Mouse (Mus musculus) layer of hippocampus, adult 2 months (tissue): ENCODE measurements at regions not wholly inside any gene's neighbourhood (a gene's known extent, or its start where the extent isn't known, plus 50 kb on each side); places are given as distances from the start of the nearest gene placed in this dataset.

Experiments used
- DNase-seq, 2 experiments: peaks; one replicate each; pipeline ENCODE4 v3.0.0; 2022; ENCODE audit warnings: low spot score in 2 of 2
- H3K27ac ChIP-seq: fragments of 200-600 bp; 2 replicates; pipeline ENCODE4 v1.8.1; 2022
- H3K4me3 ChIP-seq: fragments of 200-600 bp; 2 replicates; pipeline ENCODE4 v1.8.1; 2022; ENCODE audit warnings: mild to moderate bottlenecking
- CTCF ChIP-seq: fragments of 200-600 bp; conservative IDR thresholded peaks from 2 replicates; pipeline ENCODE4 v1.8.1; 2022; ENCODE audit warnings: antibody characterized with exemption, mild to moderate bottlenecking, moderate library complexity

DNA sequence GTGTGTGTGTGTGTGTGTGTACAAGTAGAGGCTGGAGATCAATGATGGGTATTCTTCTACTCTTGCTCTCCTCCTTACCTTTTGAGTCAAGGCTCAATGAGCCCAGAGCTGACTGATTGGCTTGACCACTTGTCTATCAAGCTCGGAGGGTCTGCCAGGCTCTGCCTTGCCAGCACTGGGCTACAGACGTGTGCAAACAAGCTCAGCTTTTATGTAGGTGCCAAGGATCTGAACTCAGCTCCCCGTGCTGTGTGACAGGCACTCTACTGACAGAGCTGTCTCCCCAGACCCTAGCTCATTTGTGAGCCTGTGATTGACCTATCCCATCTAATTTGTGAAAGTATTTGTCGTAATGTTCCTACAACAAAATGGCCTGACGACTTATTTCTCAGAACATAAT, 54.2 kb upstream of the Cdc42bpa start:
- Histone ChIP-seq H3K4me3 (no peak overlapping the region), H3K27ac (no peak overlapping the region)
- DNase-seq: no peak
- TF ChIP-seq CTCF: no peak

GRCm38 (mm10) chr1:179892711-179893110, 67.6 kb upstream of the Cdc42bpa start:
- no peak overlapping the region for H3K4me3 ChIP-seq
- H3K27ac ChIP-seq: no peak overlapping the region
- DNase-seq: no peak
- no peak for TF ChIP-seq CTCF

- TF ChIP-seq CTCF: no peak
- DNase-seq: no peak
- H3K4me3 ChIP-seq: no peak overlapping the region
- no peak overlapping the region for H3K27ac ChIP-seq
Observed at GRCm38 (mm10) chr1:179887921-179888320, 72.4 kb upstream of the Cdc42bpa start.

DNA sequence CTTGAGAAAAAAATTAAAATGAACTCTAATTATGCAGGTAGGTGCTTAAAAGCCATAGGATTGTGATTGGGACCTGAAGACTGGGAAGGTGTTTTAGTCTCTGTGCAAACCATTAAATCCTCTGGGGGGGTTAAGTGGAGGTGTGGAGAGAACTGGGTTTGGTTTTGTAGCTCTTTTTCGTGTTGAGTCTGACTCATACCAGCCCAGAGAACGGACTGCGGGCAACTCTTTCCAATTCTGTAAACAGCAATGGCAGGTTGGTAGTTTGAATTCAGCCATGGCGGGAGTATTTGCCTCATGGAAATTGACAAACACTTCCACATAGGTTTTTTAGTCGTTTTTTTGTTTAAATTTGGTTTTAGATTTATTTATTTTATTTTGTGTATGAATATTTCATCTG, 77.7 kb upstream of the Ahctf1 start:
- no peak for TF ChIP-seq CTCF
- no peak for DNase-seq
- Histone ChIP-seq H3K4me3 (no peak overlapping the region), H3K27ac (no peak overlapping the region)

DNA sequence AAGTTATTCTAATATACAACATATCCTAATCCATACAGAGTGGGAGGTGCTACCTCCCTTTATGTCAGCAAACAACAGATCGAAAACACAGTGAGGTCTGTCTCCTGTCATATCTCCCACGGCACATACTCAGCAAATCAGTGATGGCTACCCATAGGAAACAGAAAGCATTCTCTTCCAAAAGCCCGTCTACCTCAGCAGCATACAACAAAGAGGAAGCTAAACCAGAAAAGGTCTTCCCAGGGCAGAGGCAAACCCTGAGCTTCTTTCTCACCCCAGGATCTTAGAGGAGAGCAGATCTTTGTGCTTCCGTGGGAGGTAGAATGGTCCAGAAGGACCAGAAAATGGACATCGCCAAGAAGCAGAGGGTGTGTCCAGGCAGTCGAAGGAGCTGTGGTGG, 74.4 kb upstream of the Ahctf1 start:
- H3K27ac ChIP-seq: no peak overlapping the region
- no peak overlapping the region for H3K4me3 ChIP-seq
- TF ChIP-seq CTCF: no peak
- DNase-seq: no peak

DNA sequence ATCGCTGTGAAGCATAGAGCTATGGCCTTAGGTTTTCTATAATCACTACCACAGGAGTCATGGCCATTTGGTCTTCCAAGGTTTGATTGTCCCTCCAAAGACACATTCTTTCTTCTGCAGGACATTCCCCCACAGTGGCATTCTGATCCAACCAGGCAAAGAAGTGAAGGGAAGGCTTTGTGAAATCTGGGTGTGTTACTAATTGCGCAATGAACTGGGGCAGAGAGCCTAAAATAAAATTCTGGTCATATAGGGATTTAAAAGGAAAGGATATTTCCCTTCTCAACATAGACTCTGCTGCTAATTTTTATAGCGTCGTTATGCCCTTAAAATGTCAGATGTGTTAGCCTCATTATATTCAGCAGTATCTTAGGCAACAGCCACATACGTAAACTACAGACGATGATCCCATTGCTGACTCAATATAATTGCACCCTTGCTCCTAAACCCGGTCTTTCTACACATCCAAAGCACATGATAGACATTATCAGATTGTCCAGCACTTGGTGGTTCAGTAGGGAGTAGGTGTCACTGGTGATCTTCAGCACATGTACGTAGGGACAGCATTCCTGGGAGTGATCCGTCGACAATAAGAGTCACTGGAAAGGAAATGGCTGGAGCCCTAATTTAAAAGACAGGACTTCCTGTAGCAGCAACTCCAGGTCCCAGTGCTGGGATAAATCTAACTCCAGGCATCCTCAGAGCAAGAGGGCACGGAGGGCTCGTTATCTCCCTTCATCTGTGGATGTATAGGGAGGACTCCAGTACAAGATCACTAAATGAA, 70.5 kb upstream of the Ahctf1 start:
- no peak overlapping the region for H3K27ac ChIP-seq
- TF ChIP-seq CTCF: no peak
- DNase-seq: no peak
- H3K4me3 ChIP-seq: no peak overlapping the region

DNA sequence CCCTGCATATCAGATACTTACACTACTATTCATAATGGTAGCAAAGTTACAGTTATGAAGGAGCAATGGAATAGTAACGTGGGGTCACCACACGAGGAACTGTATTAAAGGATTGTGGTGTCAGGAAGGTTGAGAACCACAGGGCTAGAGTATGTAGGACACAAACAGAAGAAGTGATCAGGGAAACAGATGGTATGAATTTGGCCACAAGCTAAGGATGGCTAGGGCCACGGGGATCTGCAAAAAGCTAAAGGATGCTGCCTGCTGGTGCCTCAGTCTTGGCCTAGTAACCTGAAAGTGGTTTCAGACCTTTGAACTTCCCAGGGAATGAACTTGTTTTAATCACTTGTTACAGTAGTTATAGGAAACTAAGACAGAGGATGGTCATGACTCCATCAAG, 68.5 kb upstream of the Ahctf1 start:
- TF ChIP-seq CTCF: no peak
- no peak for DNase-seq
- Histone ChIP-seq H3K4me3 (no peak overlapping the region), H3K27ac (no peak overlapping the region)

GRCm38 (mm10) chr1:179868656-179869055, 65.2 kb upstream of the Ahctf1 start:
- TF ChIP-seq CTCF: no peak
- Histone ChIP-seq H3K27ac (no peak overlapping the region), H3K4me3 (no peak overlapping the region)
- no peak for DNase-seq

DNA sequence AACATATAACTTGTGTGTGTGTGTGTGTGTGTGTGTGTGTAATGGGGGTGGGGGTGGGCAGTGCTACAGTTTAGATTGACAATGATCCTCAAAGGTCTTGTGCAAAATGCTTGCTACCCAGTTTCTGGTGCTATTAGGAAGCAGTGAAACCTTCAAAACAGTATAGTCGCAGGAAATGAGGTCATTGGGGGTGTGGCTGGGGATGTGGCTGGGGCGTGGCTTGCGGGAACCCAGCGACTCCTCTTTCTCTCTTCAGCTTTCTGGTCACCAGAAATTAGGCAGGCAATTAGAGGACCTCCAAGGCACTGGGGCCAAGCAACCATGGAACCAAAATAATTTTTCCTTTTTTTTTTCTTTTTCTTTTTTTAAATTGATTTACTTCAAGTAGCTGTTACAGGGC, 64.0 kb upstream of the Ahctf1 start:
- Histone ChIP-seq H3K4me3 (no peak overlapping the region), H3K27ac (no peak overlapping the region)
- DNase-seq: no peak
- no peak for TF ChIP-seq CTCF

GRCm38 (mm10) chr1:179866056-179866772, 62.7 kb upstream of the Ahctf1 start:
- no peak overlapping the region for H3K27ac ChIP-seq

GRCm38 (mm10) chr1:179865561-179865960, 62.1 kb upstream of the Ahctf1 start:
- no peak for TF ChIP-seq CTCF
- no peak overlapping the region for H3K27ac ChIP-seq
- H3K4me3 ChIP-seq: no peak overlapping the region
- no peak for DNase-seq

More at GRCm38 (mm10) chr1:179866056-179866772, 62.7 kb upstream of the Ahctf1 start:
- DNase-seq: no peak
- no peak overlapping the region for H3K4me3 ChIP-seq
- TF ChIP-seq CTCF: no peak

GRCm38 (mm10) chr1:179864537-179865226, 61.2 kb upstream of the Ahctf1 start:
- TF ChIP-seq CTCF: no peak
- Histone ChIP-seq H3K4me3 (no peak overlapping the region), H3K27ac (no peak overlapping the region)
- no peak for DNase-seq

GRCm38 (mm10) chr1:179863420-179863819, 59.9 kb upstream of the Ahctf1 start:
- TF ChIP-seq CTCF: no peak
- Histone ChIP-seq H3K4me3 (no peak overlapping the region), H3K27ac (peak overlapping the region; percentile 49)
- no peak for DNase-seq

DNA sequence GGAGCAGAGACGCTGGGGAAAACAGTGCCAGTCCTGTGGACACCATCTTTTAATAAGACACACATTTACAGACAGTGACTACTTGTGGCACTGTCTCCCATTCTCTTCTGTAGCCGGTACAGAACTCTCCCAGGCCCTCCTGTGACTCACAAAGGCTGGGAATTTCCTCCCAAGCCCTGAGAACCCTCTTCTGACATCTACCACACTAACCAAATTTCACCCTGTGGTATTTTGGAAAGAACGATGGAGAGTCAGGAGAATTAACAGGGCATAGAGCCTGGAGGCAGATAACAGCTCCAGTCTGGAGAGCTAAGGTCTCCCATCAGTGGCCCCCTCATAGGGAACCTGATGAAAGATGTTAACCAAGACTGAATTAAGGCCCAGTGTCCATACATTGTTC, 59.5 kb upstream of the Ahctf1 start:
- peak overlapping the region; percentile 72 for H3K27ac ChIP-seq

More for the DNA sequence above, 59.5 kb upstream of the Ahctf1 start:
- no peak overlapping the region for H3K4me3 ChIP-seq
- no peak for DNase-seq
- no peak for TF ChIP-seq CTCF
